Mouse (Mus musculus): Measurements from ENCODE around the gene Tmprss5. TPM values are rescaled to one million over a fixed set of nuclear protein-coding genes. Genes with fewer than 3 reads are reported as not detected.

Gene Tmprss5
- 0.38 TPM in 2 replicates for polyA plus RNA-seq (2015; fragmentation: Nextera tagmentation; extraction: Ambion mirVana)

- Histone ChIP-seq H3K36me3 (peaks cover 60% of the 10 kb centered on the region), H3K27ac (no peak within 1 kb of the TSS), H3K27me3 (no peaks in the 10 kb centered on the region), H3K9ac (no peak within 1 kb of the TSS), H3K4me3 (no peak within 1 kb of the TSS), H3K9me3 (no peaks in the 10 kb centered on the region), H3K4me2 (replicated peaks) (no peak within 1 kb of the TSS), H3K4me1 (no peaks in the 10 kb centered on the region)
- 63% methylated on average over 5 of the region's 5 CpGs for WGBS
- ATAC-seq (ENCODE audit: low FRiP score, low read depth), result no peak
Measured at GRCm38 (mm10) chr9:49081107-49081506, at the start of gene Tmprss5. Gene Tmprss5 (plus strand): TSS chr9:49081260.

GRCm38 (mm10) chr9:49034764-49035163 lies 46.3 kb upstream of the Tmprss5 start:
- Histone ChIP-seq H3K36me3 (peaks cover 94% of the 10 kb centered on the region), H3K4me2 (replicated peaks) (no peak overlapping the region), H3K9ac (no peak overlapping the region), H3K9me3 (no peaks in the 10 kb centered on the region), H3K4me1 (no peaks in the 10 kb centered on the region), H3K27ac (no peak overlapping the region), H3K4me3 (no peak overlapping the region), H3K27me3 (no peaks in the 10 kb centered on the region)
- ATAC-seq (ENCODE audit: low FRiP score, low read depth), result no peak
- WGBS, result 93% methylated on average over 4 of the region's 4 CpGs

DNA sequence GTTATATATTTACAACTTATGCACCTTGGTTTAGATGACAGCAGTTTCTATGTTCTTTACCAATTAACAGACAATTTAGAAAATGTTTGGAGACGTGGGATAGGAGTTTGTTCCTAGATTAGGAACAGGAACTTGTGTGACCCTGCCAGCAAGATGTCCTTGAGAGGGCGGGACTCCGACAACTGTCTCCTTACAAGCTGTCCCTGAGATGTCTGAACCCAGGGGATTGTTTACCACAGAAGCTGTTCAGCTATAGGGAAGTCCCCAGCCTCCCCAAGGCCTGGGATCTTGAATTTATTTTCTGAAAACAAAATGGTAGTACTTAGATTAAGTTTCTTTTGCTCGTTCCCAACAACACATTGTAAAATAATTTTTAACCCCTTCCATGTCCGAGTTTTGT lies 30.2 kb upstream of the Tmprss5 start:
- Histone ChIP-seq H3K9ac (no peak overlapping the region), H3K36me3 (no peaks in the 10 kb centered on the region), H3K4me3 (no peak overlapping the region), H3K9me3 (no peaks in the 10 kb centered on the region), H3K27ac (no peak overlapping the region), H3K4me2 (replicated peaks) (no peak overlapping the region), H3K4me1 (no peaks in the 10 kb centered on the region), H3K27me3 (no peaks in the 10 kb centered on the region)
- 69% methylated on average over 5 of the region's 5 CpGs for WGBS
- ATAC-seq (ENCODE audit: low FRiP score, low read depth), result no peak

GRCm38 (mm10) chr9:49051349-49051748 lies 29.7 kb upstream of the Tmprss5 start:
- Histone ChIP-seq H3K27me3 (no peaks in the 10 kb centered on the region), H3K4me3 (no peak overlapping the region), H3K27ac (no peak overlapping the region), H3K9ac (no peak overlapping the region), H3K36me3 (no peaks in the 10 kb centered on the region), H3K4me2 (replicated peaks) (no peak overlapping the region), H3K4me1 (peaks cover 3% of the 10 kb centered on the region), H3K9me3 (no peaks in the 10 kb centered on the region)
- WGBS, result 15% methylated on average over 5 of the region's 5 CpGs
- no peak for ATAC-seq (ENCODE audit: low FRiP score, low read depth)

- no peak overlapping the region for H3K4me3 ChIP-seq
- H3K27me3 ChIP-seq, result no peaks in the 10 kb centered on the region
- no peak overlapping the region for H3K4me2 ChIP-seq (replicated peaks)
- no peak overlapping the region for H3K27ac ChIP-seq
- 78% methylated on average over 3 of the region's 3 CpGs for WGBS
- ATAC-seq (ENCODE audit: low FRiP score, low read depth), result no peak
- H3K4me1 ChIP-seq, result peaks cover 8% of the 10 kb centered on the region
- H3K9ac ChIP-seq, result no peak overlapping the region
- H3K36me3 ChIP-seq, result peaks cover 7% of the 10 kb centered on the region
- no peaks in the 10 kb centered on the region for H3K9me3 ChIP-seq
Measured at GRCm38 (mm10) chr9:49054028-49054427, 27.0 kb upstream of the Tmprss5 start.

GRCm38 (mm10) chr9:49055333-49056205 lies 25.5 kb upstream of the Tmprss5 start, which contains the start of gene Zw10:
Gene Zw10 (plus strand): TSS chr9:49055613.
- Histone ChIP-seq H3K27me3 (no peaks in the 10 kb centered on the region), H3K27ac (peak within 1 kb of the TSS; percentile 84), H3K36me3 (peaks cover 18% of the 10 kb centered on the region), H3K9me3 (no peaks in the 10 kb centered on the region), H3K9ac (peak within 1 kb of the TSS; percentile 89), H3K4me3 (peak within 1 kb of the TSS; percentile 84), H3K4me2 (replicated peaks) (peak within 1 kb of the TSS; percentile 70), H3K4me1 (peaks cover 8% of the 10 kb centered on the region)
- WGBS, result under 1% methylated on average over 53 of the region's 53 CpGs
- ATAC-seq (ENCODE audit: low FRiP score, low read depth), result peak; percentile 99

- Histone ChIP-seq H3K4me1 (no peaks in the 10 kb centered on the region), H3K9me3 (no peaks in the 10 kb centered on the region), H3K27ac (no peak overlapping the region), H3K4me2 (replicated peaks) (no peak overlapping the region), H3K27me3 (no peaks in the 10 kb centered on the region), H3K36me3 (peaks cover 90% of the 10 kb centered on the region), H3K4me3 (no peak overlapping the region), H3K9ac (no peak overlapping the region)
- no peak for ATAC-seq (ENCODE audit: low FRiP score, low read depth)
- WGBS, result 93% methylated on average over 3 of the region's 3 CpGs
Measured at GRCm38 (mm10) chr9:49076847-49077246, 4.2 kb upstream of the Tmprss5 start.

- ATAC-seq (ENCODE audit: low FRiP score, low read depth), result no peak
- Histone ChIP-seq H3K36me3 (peaks cover 56% of the 10 kb centered on the region), H3K9me3 (no peaks in the 10 kb centered on the region), H3K27ac (no peak overlapping the region), H3K4me1 (no peaks in the 10 kb centered on the region), H3K9ac (no peak overlapping the region), H3K4me3 (no peak overlapping the region), H3K27me3 (no peaks in the 10 kb centered on the region), H3K4me2 (replicated peaks) (no peak overlapping the region)
- 7% methylated on average over 4 of the region's 4 CpGs for WGBS
Measured at GRCm38 (mm10) chr9:49081561-49081960, 501 bp downstream of the Tmprss5 start.

DNA sequence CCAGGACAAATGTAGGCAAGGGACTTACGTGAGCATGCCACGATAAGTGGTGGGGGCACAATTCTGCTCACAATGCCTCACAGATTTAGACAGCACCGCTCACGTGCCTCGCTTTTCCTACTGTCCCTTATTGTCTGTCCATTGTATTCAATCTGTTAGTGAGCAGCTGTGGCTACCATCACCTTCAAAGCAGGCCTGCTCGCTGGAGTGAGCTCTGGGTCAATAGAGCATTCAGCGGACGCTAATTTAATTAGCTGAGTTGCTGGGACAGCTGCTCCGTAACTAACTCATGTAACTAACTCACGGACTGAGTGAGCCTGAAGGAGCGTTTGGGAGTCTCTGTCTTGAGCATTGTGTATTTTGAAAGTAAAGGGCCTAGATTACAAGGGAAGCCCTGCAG lies 6.3 kb downstream of the Tmprss5 start:
- Histone ChIP-seq H3K4me3 (no peak overlapping the region), H3K36me3 (peaks cover 9% of the 10 kb centered on the region; the same call in 1 of the 2 replicates), H3K9ac (no peak overlapping the region), H3K27ac (no peak overlapping the region), H3K9me3 (no peaks in the 10 kb centered on the region), H3K27me3 (no peaks in the 10 kb centered on the region), H3K4me1 (no peaks in the 10 kb centered on the region), H3K4me2 (replicated peaks) (no peak overlapping the region)
- 45% methylated on average over 11 of the region's 11 CpGs for WGBS
- ATAC-seq (ENCODE audit: low FRiP score, low read depth), result no peak

GRCm38 (mm10) chr9:49098871-49099270 lies 17.8 kb downstream of the Tmprss5 start:
- Histone ChIP-seq H3K9me3 (no peaks in the 10 kb centered on the region), H3K9ac (no peak overlapping the region), H3K4me3 (no peak overlapping the region), H3K4me2 (replicated peaks) (no peak overlapping the region), H3K27ac (no peak overlapping the region), H3K4me1 (no peaks in the 10 kb centered on the region), H3K27me3 (no peaks in the 10 kb centered on the region), H3K36me3 (no peaks in the 10 kb centered on the region)
- WGBS, result 94% methylated on average over 3 of the region's 3 CpGs
- no peak for ATAC-seq (ENCODE audit: low FRiP score, low read depth)

- no peak for ATAC-seq (ENCODE audit: low FRiP score, low read depth)
- no peaks in the 10 kb centered on the region for H3K27me3 ChIP-seq
- no peak overlapping the region for H3K27ac ChIP-seq
- no peaks in the 10 kb centered on the region for H3K4me1 ChIP-seq
- H3K9me3 ChIP-seq, result no peaks in the 10 kb centered on the region
- no peak overlapping the region for H3K4me3 ChIP-seq
- H3K4me2 ChIP-seq (replicated peaks), result no peak overlapping the region
- WGBS, result 75% methylated on average over 1 of the region's 1 CpGs
- H3K9ac ChIP-seq, result no peak overlapping the region
- H3K36me3 ChIP-seq, result no peaks in the 10 kb centered on the region
Measured at GRCm38 (mm10) chr9:49102328-49102727, 21.3 kb downstream of the Tmprss5 start.

DNA sequence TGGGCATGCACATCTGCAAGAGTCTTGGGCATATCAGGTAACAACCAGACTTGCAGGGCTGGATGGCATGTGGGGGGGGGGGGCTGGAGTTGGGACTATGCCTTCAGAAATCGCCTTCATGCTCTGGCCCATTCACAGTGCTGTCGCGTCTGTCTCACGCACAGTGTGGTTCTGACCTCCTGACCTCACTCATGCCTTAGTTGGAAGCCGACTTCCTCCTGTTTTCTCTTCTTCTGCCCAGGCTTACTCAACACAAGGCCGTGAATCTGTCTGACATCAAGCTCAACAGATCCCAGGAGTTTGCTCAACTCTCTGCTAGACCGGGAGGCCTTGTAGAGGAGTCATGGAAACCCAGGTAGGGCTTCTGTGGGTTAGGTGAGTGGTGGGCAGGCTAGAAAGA lies 28.0 kb downstream of the Tmprss5 start:
- Histone ChIP-seq H3K27ac (no peak overlapping the region), H3K9me3 (no peaks in the 10 kb centered on the region), H3K4me2 (replicated peaks) (no peak overlapping the region), H3K4me3 (no peak overlapping the region), H3K9ac (no peak overlapping the region), H3K36me3 (no peaks in the 10 kb centered on the region), H3K4me1 (0 out of 2 replicates have a peak, but pooled peaks cover 5% of the 10 kb centered on the region), H3K27me3 (no peaks in the 10 kb centered on the region)
- no peak for ATAC-seq (ENCODE audit: low FRiP score, low read depth)
- WGBS, result 50% methylated on average over 7 of the region's 7 CpGs
